Mouse (Mus musculus) CH12.LX (cell line): ENCODE measurements around the gene Spsb2. TPM values are rescaled to one million over a fixed set of nuclear protein-coding genes. Genes with fewer than 3 reads are reported as not detected.
A peak's percentile ranks its signal among the peaks of the same experiment; 100 is the strongest.

Experiments used
- DNase-seq: peaks from one replicate; pipeline ENCODE4 v3.0.0-alpha.2; 2013; ENCODE audit errors: extremely low read depth
- H3K27ac ChIP-seq: 2 replicates; pipeline ENCODE4 v1.5.1; 2012; ENCODE audit warnings: low read depth, mild to moderate bottlenecking, control low read depth, moderate library complexity; ENCODE audit not compliant: insufficient read depth
- H3K27me3 ChIP-seq: replicated peaks from 2 replicates; pipeline ENCODE3; 2012; ENCODE audit warnings: inconsistent platforms
- H3K36me3 ChIP-seq, 2 experiments: replicated peaks in 1 of 2; 2 replicates each; pipeline versions ENCODE3 to v1.6.1; 2012; ENCODE audit warnings: inconsistent platforms in 1 of 2, low read length in 1 of 2, mild to moderate bottlenecking in 1 of 2, mixed read lengths in 1 of 2, moderate library complexity in 1 of 2; ENCODE audit not compliant: control insufficient read depth in 1 of 2, insufficient read depth in 1 of 2
- H3K4me1 ChIP-seq, 2 experiments: 2 replicates each; pipeline ENCODE4 v1.6.1; 2012; ENCODE audit warnings: inconsistent platforms in 1 of 2, moderate library complexity in 1 of 2; ENCODE audit not compliant: insufficient read depth in 2 of 2, control insufficient read depth in 1 of 2
- H3K4me2 ChIP-seq: 2 replicates; pipeline ENCODE4 v1.6.1; 2012; ENCODE audit warnings: low read depth, mild to moderate bottlenecking, control low read depth; ENCODE audit not compliant: poor library complexity, insufficient read depth, severe bottlenecking
- H3K4me3 ChIP-seq, 3 experiments: fragments of 150-350 bp in 1 of 3; sonication (generic) in 1 of 3; replicated peaks in 1 of 3; 2 replicates each; pipeline versions ENCODE3 to v1.5.1; 2011 to 2012; ENCODE audit warnings: low read depth in 2 of 3, low read length in 2 of 3, mild to moderate bottlenecking in 2 of 3, moderate library complexity in 2 of 3, control low read depth in 1 of 3, improper control_type of control experiment in 1 of 3, inconsistent platforms in 1 of 3, mixed read lengths in 1 of 3; ENCODE audit not compliant: poor library complexity in 1 of 3
- H3K79me2 ChIP-seq: replicated peaks from 2 replicates; pipeline ENCODE4 v1.6.1; 2012; ENCODE audit warnings: mild to moderate bottlenecking, moderate library complexity; ENCODE audit not compliant: control insufficient read depth, poor library complexity, insufficient read depth, severe bottlenecking; ENCODE audit errors: extremely low read depth
- H3K9ac ChIP-seq: 2 replicates; pipeline ENCODE4 v1.6.1; 2012; ENCODE audit warnings: low read depth, mild to moderate bottlenecking, control low read depth, moderate library complexity; ENCODE audit not compliant: insufficient read depth
- H3K9me3 ChIP-seq: replicated peaks from 2 replicates; pipeline ENCODE3; 2012; ENCODE audit warnings: low read length, inconsistent platforms, mixed read lengths
- BHLHE40 ChIP-seq: IDR thresholded peaks from 2 replicates; pipeline ENCODE4 v1.6.1; 2011; ENCODE audit warnings: mild to moderate bottlenecking, low read depth, low read length, improper control_type of control experiment
- CHD1 ChIP-seq: IDR thresholded peaks from 2 replicates; pipeline ENCODE4 v1.6.1; 2012; ENCODE audit warnings: low read depth, low read length, improper control_type of control experiment, inconsistent platforms
- CHD2 ChIP-seq: IDR thresholded peaks from 2 replicates; pipeline ENCODE4 v1.6.1; 2011; ENCODE audit warnings: low read length, improper control_type of control experiment
- CTCF ChIP-seq, 2 experiments: IDR thresholded peaks in 1 of 2; conservative IDR thresholded peaks in 1 of 2; 2 replicates each; pipeline ENCODE4 v1.5.1; 2011 to 2012; ENCODE audit warnings: low read depth in 2 of 2, low read length in 2 of 2, improper control_type of control experiment in 1 of 2, inconsistent platforms in 1 of 2, mild to moderate bottlenecking in 1 of 2, moderate library complexity in 1 of 2
- E2F4 ChIP-seq: IDR thresholded peaks from 2 replicates; pipeline ENCODE4 v1.6.1; 2011; ENCODE audit warnings: low read depth, low read length, improper control_type of control experiment; ENCODE audit not compliant: insufficient replicate concordance
- ELF1 ChIP-seq: IDR thresholded peaks from 2 replicates; pipeline ENCODE4 v1.6.1; 2014; ENCODE audit warnings: low read depth, mild to moderate bottlenecking, inconsistent platforms, low read length, improper control_type of control experiment
- EP300 ChIP-seq: IDR thresholded peaks from 2 replicates; pipeline ENCODE4 v1.6.1; 2011; ENCODE audit warnings: low read length, improper control_type of control experiment
- ETS1 ChIP-seq: conservative IDR thresholded peaks from 2 replicates; pipeline ENCODE4 v1.6.1; 2012; ENCODE audit warnings: low read depth, mild to moderate bottlenecking, inconsistent platforms, low read length, improper control_type of control experiment, moderate library complexity
- GABPA ChIP-seq: IDR thresholded peaks from 2 replicates; pipeline ENCODE4 v1.6.1; 2012; ENCODE audit warnings: low read depth, low read length, improper control_type of control experiment, inconsistent platforms; ENCODE audit not compliant: insufficient replicate concordance
- HCFC1 ChIP-seq: IDR thresholded peaks from 2 replicates; pipeline ENCODE4 v1.6.1; 2012; ENCODE audit warnings: low read depth, mild to moderate bottlenecking, inconsistent platforms, low read length, improper control_type of control experiment
- IRF4 ChIP-seq: IDR thresholded peaks from 2 replicates; pipeline ENCODE4 v1.6.1; 2014; ENCODE audit warnings: low read depth, mild to moderate bottlenecking, inconsistent platforms, low read length, improper control_type of control experiment
- JUN ChIP-seq: IDR thresholded peaks from 2 replicates; pipeline ENCODE4 v1.6.1; 2011; ENCODE audit warnings: low read depth, mild to moderate bottlenecking, low read length, improper control_type of control experiment, moderate library complexity; ENCODE audit not compliant: insufficient read depth
- JUND ChIP-seq: conservative IDR thresholded peaks from 2 replicates; pipeline ENCODE4 v1.6.1; 2011; ENCODE audit warnings: low read depth, low read length, improper control_type of control experiment
- KAT2A ChIP-seq: IDR thresholded peaks from 2 replicates; pipeline ENCODE4 v1.6.1; 2012; ENCODE audit warnings: low read length, improper control_type of control experiment, inconsistent platforms; ENCODE audit not compliant: insufficient replicate concordance
- MAFK ChIP-seq: IDR thresholded peaks from 2 replicates; pipeline ENCODE4 v1.6.1; 2011; ENCODE audit warnings: low read length, improper control_type of control experiment; ENCODE audit not compliant: insufficient replicate concordance
- MAX ChIP-seq: IDR thresholded peaks from 2 replicates; pipeline ENCODE4 v1.6.1; 2011; ENCODE audit warnings: low read length, improper control_type of control experiment
- MAZ ChIP-seq: IDR thresholded peaks from 2 replicates; pipeline ENCODE4 v1.6.1; 2012; ENCODE audit warnings: low read depth, mild to moderate bottlenecking, inconsistent platforms, low read length, improper control_type of control experiment, moderate library complexity
- MEF2A ChIP-seq: IDR thresholded peaks from 2 replicates; pipeline ENCODE4 v1.6.1; 2014; ENCODE audit warnings: low read depth, mild to moderate bottlenecking, inconsistent platforms, low read length, improper control_type of control experiment, borderline replicate concordance
- MXI1 ChIP-seq: IDR thresholded peaks from 2 replicates; pipeline ENCODE4 v1.6.1; 2011; ENCODE audit warnings: mild to moderate bottlenecking, low read depth, low read length, improper control_type of control experiment
- MYC ChIP-seq: IDR thresholded peaks from 2 replicates; pipeline ENCODE4 v1.6.1; 2011; ENCODE audit warnings: low read depth, mild to moderate bottlenecking, improper control_type of control experiment, low read length
- NELFE ChIP-seq: IDR thresholded peaks from 2 replicates; pipeline ENCODE4 v1.6.1; 2011; ENCODE audit warnings: low read depth, low read length, improper control_type of control experiment
- NRF1 ChIP-seq: IDR thresholded peaks from 2 replicates; pipeline ENCODE4 v1.6.1; 2014; ENCODE audit warnings: low read depth, mild to moderate bottlenecking, inconsistent platforms, low read length, improper control_type of control experiment, moderate library complexity
- PAX5 ChIP-seq: IDR thresholded peaks from 2 replicates; pipeline ENCODE4 v1.6.1; 2012; ENCODE audit warnings: low read length, inconsistent platforms, mixed read lengths
- POLR2A ChIP-seq: IDR thresholded peaks from 2 replicates; pipeline ENCODE4 v1.6.1; 2011; ENCODE audit warnings: low read depth, mild to moderate bottlenecking, improper control_type of control experiment, low read length
- POLR2AphosphoS2 ChIP-seq: IDR thresholded peaks from 2 replicates; pipeline ENCODE4 v1.6.1; 2011; ENCODE audit warnings: low read depth, low read length, improper control_type of control experiment
- RAD21 ChIP-seq: IDR thresholded peaks from 2 replicates; pipeline ENCODE4 v1.6.1; 2011; ENCODE audit warnings: low read depth, mild to moderate bottlenecking, low read length, improper control_type of control experiment, moderate library complexity
- RCOR1 ChIP-seq: conservative IDR thresholded peaks from 2 replicates; pipeline ENCODE4 v1.6.1; 2012; ENCODE audit warnings: low read depth, mild to moderate bottlenecking, inconsistent platforms, low read length, improper control_type of control experiment
- SIN3A ChIP-seq: IDR thresholded peaks from 2 replicates; pipeline ENCODE4 v1.6.1; 2012; ENCODE audit warnings: low read length, improper control_type of control experiment, inconsistent platforms
- SMC3 ChIP-seq: IDR thresholded peaks from 2 replicates; pipeline ENCODE4 v1.6.1; 2011; ENCODE audit warnings: low read depth, low read length, improper control_type of control experiment
- TBP ChIP-seq: conservative IDR thresholded peaks from 2 replicates; pipeline ENCODE4 v1.6.1; 2011; ENCODE audit warnings: low read depth, low read length, improper control_type of control experiment
- TCF12 ChIP-seq: IDR thresholded peaks from 2 replicates; pipeline ENCODE4 v1.6.1; 2014; ENCODE audit warnings: low read depth, mild to moderate bottlenecking, inconsistent platforms, low read length, improper control_type of control experiment
- UBTF ChIP-seq: IDR thresholded peaks from 2 replicates; pipeline ENCODE4 v1.6.1; 2012; ENCODE audit warnings: low read depth, mild to moderate bottlenecking, inconsistent platforms, low read length, improper control_type of control experiment, moderate library complexity
- USF1 ChIP-seq: IDR thresholded peaks from 2 replicates; pipeline ENCODE4 v1.6.1; 2014; ENCODE audit warnings: low read depth, mild to moderate bottlenecking, inconsistent platforms, low read length, improper control_type of control experiment
- USF2 ChIP-seq: conservative IDR thresholded peaks from 2 replicates; pipeline ENCODE4 v1.6.1; 2011; ENCODE audit warnings: low read depth, low read length, improper control_type of control experiment
- ZC3H11A ChIP-seq: IDR thresholded peaks from 2 replicates; pipeline ENCODE4 v1.6.1; 2012; ENCODE audit warnings: low read depth, mild to moderate bottlenecking, inconsistent platforms, low read length, improper control_type of control experiment
- ZKSCAN1 ChIP-seq: IDR thresholded peaks from 2 replicates; pipeline ENCODE4 v1.6.1; 2012; ENCODE audit warnings: low read depth, inconsistent platforms, low read length, improper control_type of control experiment, borderline replicate concordance
- ZMIZ1 ChIP-seq: IDR thresholded peaks from 2 replicates; pipeline ENCODE4 v1.6.1; 2012; ENCODE audit warnings: low read depth, mild to moderate bottlenecking, inconsistent platforms, low read length, improper control_type of control experiment
- ZNF384 ChIP-seq: IDR thresholded peaks from 2 replicates; pipeline ENCODE4 v1.6.1; 2012; ENCODE audit warnings: low read depth, low read length, improper control_type of control experiment, inconsistent platforms
- dilution Hi-C: fragments of 300-500 bp; cut with MboI; formaldehyde crosslinking; loops from 2 replicates; pipeline ENCODE4 v1.14.3; 2020; ENCODE audit warnings: low sequenced_read_pairs; ENCODE audit not compliant: extremely low pct_unique_long_range_greater_than_20kb, extremely low pct_ligation_motif_present
- in situ Hi-C: fragments of 300-500 bp; cut with MboI; formaldehyde crosslinking; loops from 3 replicates; pipeline ENCODE4 v1.14.3; 2019; ENCODE audit warnings: low sequenced_read_pairs, low pct_ligation_motif_present, low pct_unique_long_range_greater_than_20kb, mixed read lengths
- polyA plus RNA-seq: library from polyadenylated mRNA; unstranded; fragments of >175 nt; gene quantifications from 2 replicates; pipeline ENCODE4 v1.2.1, GENCODE M21; 2012; ENCODE audit warnings: low read depth; ENCODE audit not compliant: insufficient read length
- total RNA-seq, 2 experiments: library from RNA; depleted of rRNA; stranded (reverse); fragments of 300-350 nt in 1 of 2; fragments of >200 nt in 1 of 2; gene quantifications; 2 replicates each; pipeline ENCODE4 v1.2.3; 2012 to 2014

Gene Spsb2
- total and polyA plus RNA-seq, 3 experiments, result 2.4 to 3.3 TPM; not detected in 1

GRCm38 (mm10) chr6:124769101-124769765, 39.2 kb upstream of the Spsb2 start, which contains the start of gene Eno2:
TSS of gene Eno2 (minus strand) at chr6:124769673.
- dilution Hi-C loops, result no loop called here
- TF ChIP-seq USF2 (no peak; the same call in 1 of the 2 replicates), E2F4 (no peak), NELFE (0 out of 2 replicates have a peak, but pooled peaks have one; percentile 17), MXI1 (peak; percentile 69), KAT2A (no peak), JUND (no peak), GABPA (no peak), RCOR1 (no peak), RAD21 (no peak), MAX (no peak), MAFK (no peak), TBP (no peak), UBTF (peak; percentile 82; the same call in 1 of the 2 replicates), ETS1 (peak; percentile 62), CHD2 (peak; percentile 64), CHD1 (no peak), ZC3H11A (no peak), SIN3A (no peak; the same call in 1 of the 2 replicates), CTCF (conservative IDR thresholded peaks at IDR 0.05 in 1 of 2, IDR thresholded peaks at IDR 0.05 in 1 of 2; ENCODE audit: low read depth in 2 of 2, low read length in 2 of 2) (no peak), SMC3 (no peak), MEF2A (no peak), PAX5 (no peak), MYC (no peak), USF1 (peak; percentile 70), TCF12 (peak; percentile 71; the same call in 1 of the 2 replicates), IRF4 (peak; percentile 64; the same call in 1 of the 2 replicates), BHLHE40 (peak; percentile 80), ZNF384 (no peak), EP300 (no peak), MAZ (peak; percentile 70), POLR2AphosphoS2 (no peak; the same call in 1 of the 2 replicates), POLR2A (peak; percentile 41; the same call in 1 of the 2 replicates), NRF1 (peak; percentile 34; the same call in 1 of the 2 replicates), JUN (no peak), ZKSCAN1 (no peak), ZMIZ1 (no peak; the same call in 1 of the 2 replicates), HCFC1 (no peak), ELF1 (no peak)
- TF ChIP-seq, all 38 proteins: peak for 12
- H3K27me3 ChIP-seq, result peaks cover 15% of the 10 kb centered on the region
- peak within 1 kb of the TSS; percentile 76 for H3K27ac ChIP-seq
- peak within 1 kb of the TSS; percentile 67 to 98 (median 88) for H3K4me3 ChIP-seq
- peaks cover 7 to 33% of the 10 kb centered on the region in 2 experiments for H3K4me1 ChIP-seq
- peak within 1 kb of the TSS; percentile 80 for H3K4me2 ChIP-seq
- in situ Hi-C loops, result no loop called here
- no peaks in the 10 kb centered on the region for H3K79me2 ChIP-seq
- H3K36me3 ChIP-seq, result peaks cover 16 to 31% of the 10 kb centered on the region in 2 experiments
- H3K9me3 ChIP-seq, result no peaks in the 10 kb centered on the region
- peak within 1 kb of the TSS; percentile 86 for H3K9ac ChIP-seq
- peak; percentile 71 for DNase-seq
